Mouse (Mus musculus): ENCODE measurements around the gene Ppil1. TPM values are rescaled to one million over a fixed set of nuclear protein-coding genes. Genes with fewer than 3 reads are reported as not detected.
"Not testable (repeated sequence)": the region's sequence is repeated elsewhere in the genome, so short reads cannot be mapped to it uniquely, and the experiment has no call there.

Gene Ppil1
- total and polyA plus RNA-seq, 3 experiments: 26.3 to 91.6 (median 79.4) TPM

DNA sequence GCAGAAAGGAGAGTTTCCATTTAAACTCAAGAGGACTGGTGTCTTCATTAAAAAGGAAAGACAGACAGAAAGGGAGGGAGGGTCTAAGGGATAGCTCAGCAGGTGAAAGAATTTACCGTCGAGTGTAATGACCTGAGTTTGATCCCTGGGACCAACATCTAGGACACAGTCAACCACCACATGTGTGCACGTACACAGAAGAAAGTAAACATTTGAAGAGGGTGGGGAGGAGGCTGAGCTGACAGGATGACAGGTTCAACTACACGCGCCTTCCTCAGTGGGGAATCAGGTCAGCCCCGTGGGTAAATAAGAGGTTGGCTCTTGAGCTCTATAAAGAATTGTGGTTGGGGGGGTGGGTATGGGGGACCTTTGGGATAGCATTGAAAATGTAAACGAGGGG is 9.2 kb upstream of the Ppil1 start:
- Histone ChIP-seq H3K36me3 (replicated peaks) (peaks cover 63% of the 10 kb centered on the region), H3K4me1 (ENCODE audit: insufficient read depth, low read depth, low read length) (peaks cover 30% of the 10 kb centered on the region), H3K27me3 (ENCODE audit: insufficient read depth, low read length) (no peaks in the 10 kb centered on the region), H3K9me3 (replicated peaks) (no peaks in the 10 kb centered on the region), H3K4me3 (ENCODE audit: low read depth, low read length) (no peak overlapping the region)
- no peak for DNase-seq (ENCODE audit: low spot score)
- no peak for TF ChIP-seq CTCF (IDR thresholded peaks at IDR 0.05; ENCODE audit: low read depth, low read length)
- no peak for TF ChIP-seq GATA2 (IDR thresholded peaks at IDR 0.05; ENCODE audit: borderline replicate concordance, low read depth, low read length)
- TF ChIP-seq GATA1 (IDR thresholded peaks at IDR 0.05; ENCODE audit: borderline replicate concordance, low read length): no peak
- TF ChIP-seq TAL1 (conservative IDR thresholded peaks at IDR 0.05; ENCODE audit: low read depth, low read length): no peak
- no peak for TF ChIP-seq POLR2AphosphoS5 (IDR thresholded peaks at IDR 0.05; ENCODE audit: insufficient replicate concordance, low read depth, low read length)
- no peak for ATAC-seq (ENCODE audit: extremely low read depth, insufficient number of reproducible peaks, low FRiP score, poor library complexity, severe bottlenecking)

DNA sequence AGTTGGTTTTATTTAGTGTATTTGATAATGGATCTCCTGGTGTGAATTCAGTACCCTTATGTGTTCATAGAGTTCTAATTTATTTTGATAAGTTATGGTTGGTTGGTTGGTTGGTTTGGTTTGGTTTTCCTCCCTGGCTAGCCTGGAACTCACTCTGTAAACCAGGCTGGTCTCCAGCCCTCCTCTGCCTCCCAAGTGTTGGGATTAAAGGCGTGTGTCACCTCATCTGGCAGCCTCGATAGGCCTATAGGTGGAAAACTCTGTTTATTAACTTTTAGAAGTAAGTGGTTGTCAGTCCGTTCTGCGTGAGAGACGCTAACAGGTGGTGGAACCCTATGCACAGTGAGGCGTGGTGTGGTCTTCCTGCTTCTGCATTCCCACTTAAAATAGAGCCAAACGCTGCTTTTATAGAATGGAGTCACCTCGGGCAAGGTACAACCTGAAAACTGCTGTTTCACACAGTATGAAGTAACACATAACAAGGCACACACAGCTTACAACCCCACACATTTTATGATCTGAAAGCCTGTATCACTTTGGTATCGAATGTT is 6.2 kb upstream of the Ppil1 start:
- H3K9me3 ChIP-seq (replicated peaks): no peaks in the 10 kb centered on the region
- peaks cover 40% of the 10 kb centered on the region for H3K36me3 ChIP-seq (replicated peaks)
- DNase-seq (ENCODE audit: low spot score): no peak
- H3K27me3 ChIP-seq (ENCODE audit: insufficient read depth, low read length): no peaks in the 10 kb centered on the region
- no peak for ATAC-seq (ENCODE audit: extremely low read depth, insufficient number of reproducible peaks, low FRiP score, poor library complexity, severe bottlenecking)
- H3K4me3 ChIP-seq (ENCODE audit: low read depth, low read length): peak overlapping the region; percentile 89; the same call in 1 of the 2 replicates
- H3K4me1 ChIP-seq (ENCODE audit: insufficient read depth, low read depth, low read length): peaks cover 41% of the 10 kb centered on the region
- TF ChIP-seq GATA2 (IDR thresholded peaks at IDR 0.05; ENCODE audit: borderline replicate concordance, low read depth, low read length) (no peak), POLR2AphosphoS5 (IDR thresholded peaks at IDR 0.05; ENCODE audit: insufficient replicate concordance, low read depth, low read length) (no peak), GATA1 (IDR thresholded peaks at IDR 0.05; ENCODE audit: borderline replicate concordance, low read length) (no peak), TAL1 (conservative IDR thresholded peaks at IDR 0.05; ENCODE audit: low read depth, low read length) (no peak), CTCF (IDR thresholded peaks at IDR 0.05; ENCODE audit: low read depth, low read length) (no peak)

- TF ChIP-seq POLR2AphosphoS5 (IDR thresholded peaks at IDR 0.05; ENCODE audit: insufficient replicate concordance, low read depth, low read length) (no peak), TAL1 (conservative IDR thresholded peaks at IDR 0.05; ENCODE audit: low read depth, low read length) (no peak), GATA2 (IDR thresholded peaks at IDR 0.05; ENCODE audit: borderline replicate concordance, low read depth, low read length) (no peak), CTCF (IDR thresholded peaks at IDR 0.05; ENCODE audit: low read depth, low read length) (no peak), GATA1 (IDR thresholded peaks at IDR 0.05; ENCODE audit: borderline replicate concordance, low read length) (no peak)
- H3K4me1 ChIP-seq (ENCODE audit: insufficient read depth, low read depth, low read length): peaks cover 47% of the 10 kb centered on the region
Measured at GRCm38 (mm10) chr17:29269349-29269706, 5.3 kb upstream of the Ppil1 start.

DNA sequence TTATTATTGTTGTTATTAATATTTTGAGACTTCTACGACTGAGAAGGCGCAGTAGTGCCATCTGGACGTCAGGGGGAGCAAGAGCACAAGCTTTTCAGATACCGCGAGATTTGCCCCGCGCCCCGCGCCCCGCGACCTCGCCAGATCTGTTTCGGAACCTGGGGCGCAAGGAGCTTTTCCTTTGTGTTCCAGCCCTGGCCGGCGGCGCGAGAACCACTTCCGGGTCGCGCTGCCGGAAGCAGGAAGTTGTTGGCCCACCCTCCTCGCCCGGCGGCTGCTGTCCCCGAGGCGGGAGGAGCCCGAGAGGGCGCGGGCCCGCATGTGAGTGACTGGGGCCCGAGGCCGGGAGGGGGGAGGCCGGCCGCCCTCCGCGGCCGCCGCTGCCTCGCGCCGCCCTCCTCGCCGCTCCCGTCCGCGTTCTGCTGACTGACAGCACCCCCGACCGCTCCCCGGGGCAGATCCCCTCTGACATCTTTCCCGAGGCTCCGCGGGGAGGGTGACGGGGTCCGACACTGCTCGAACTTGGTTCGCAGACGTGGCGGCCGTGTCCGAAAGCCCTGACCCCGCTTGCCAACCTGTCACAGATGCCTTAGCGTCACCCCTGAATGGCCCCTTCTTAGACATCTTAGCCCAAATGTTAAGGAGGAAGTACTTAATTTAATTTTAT is 4.8 kb upstream of the Ppil1 start, which contains the start of gene BC004004:
Gene BC004004, plus strand, starts transcription at position 107 of the 667 bp plus-strand sequence.
- no peak for TF ChIP-seq TAL1 (conservative IDR thresholded peaks at IDR 0.05; ENCODE audit: low read depth, low read length)
- 0 out of 2 replicates have a peak, but pooled peaks have one; percentile 15 for TF ChIP-seq CTCF (IDR thresholded peaks at IDR 0.05; ENCODE audit: low read depth, low read length)
- TF ChIP-seq POLR2AphosphoS5 (IDR thresholded peaks at IDR 0.05; ENCODE audit: insufficient replicate concordance, low read depth, low read length): no peak
- no peak for TF ChIP-seq GATA2 (IDR thresholded peaks at IDR 0.05; ENCODE audit: borderline replicate concordance, low read depth, low read length)
- ATAC-seq (ENCODE audit: extremely low read depth, insufficient number of reproducible peaks, low FRiP score, poor library complexity, severe bottlenecking): peak; percentile 81
- Histone ChIP-seq H3K36me3 (replicated peaks) (peaks cover 26% of the 10 kb centered on the region), H3K4me3 (ENCODE audit: low read depth, low read length) (peak within 1 kb of the TSS; percentile 89), H3K27me3 (ENCODE audit: insufficient read depth, low read length) (no peaks in the 10 kb centered on the region), H3K9me3 (replicated peaks) (no peaks in the 10 kb centered on the region), H3K4me1 (ENCODE audit: insufficient read depth, low read depth, low read length) (peaks cover 49% of the 10 kb centered on the region)
- peak; percentile 97 for DNase-seq (ENCODE audit: low spot score)

More at GRCm38 (mm10) chr17:29269349-29269706, 5.3 kb upstream of the Ppil1 start:
- Histone ChIP-seq H3K9me3 (replicated peaks) (no peaks in the 10 kb centered on the region), H3K36me3 (replicated peaks) (peaks cover 31% of the 10 kb centered on the region), H3K27me3 (ENCODE audit: insufficient read depth, low read length) (no peaks in the 10 kb centered on the region), H3K4me3 (ENCODE audit: low read depth, low read length) (peak overlapping the region; percentile 89)
- DNase-seq (ENCODE audit: low spot score) (no peak), ATAC-seq (ENCODE audit: extremely low read depth, insufficient number of reproducible peaks, low FRiP score, poor library complexity, severe bottlenecking) (no peak)

GRCm38 (mm10) chr17:29267931-29268681 is 4.1 kb upstream of the Ppil1 start:
- no peak for TF ChIP-seq POLR2AphosphoS5 (IDR thresholded peaks at IDR 0.05; ENCODE audit: insufficient replicate concordance, low read depth, low read length)
- TF ChIP-seq GATA2 (IDR thresholded peaks at IDR 0.05; ENCODE audit: borderline replicate concordance, low read depth, low read length): no peak
- no peak for TF ChIP-seq TAL1 (conservative IDR thresholded peaks at IDR 0.05; ENCODE audit: low read depth, low read length)
- no peak for TF ChIP-seq CTCF (IDR thresholded peaks at IDR 0.05; ENCODE audit: low read depth, low read length)
- no peak for TF ChIP-seq GATA1 (IDR thresholded peaks at IDR 0.05; ENCODE audit: borderline replicate concordance, low read length)
- H3K4me3 ChIP-seq (ENCODE audit: low read depth, low read length): peak overlapping the region; percentile 13; the same call in 1 of the 2 replicates
- H3K9me3 ChIP-seq (replicated peaks): no peaks in the 10 kb centered on the region
- ATAC-seq (ENCODE audit: extremely low read depth, insufficient number of reproducible peaks, low FRiP score, poor library complexity, severe bottlenecking) (no peak), DNase-seq (ENCODE audit: low spot score) (no peak)
- H3K36me3 ChIP-seq (replicated peaks): peaks cover 23% of the 10 kb centered on the region
- no peaks in the 10 kb centered on the region for H3K27me3 ChIP-seq (ENCODE audit: insufficient read depth, low read length)
- peaks cover 47% of the 10 kb centered on the region for H3K4me1 ChIP-seq (ENCODE audit: insufficient read depth, low read depth, low read length)

DNA sequence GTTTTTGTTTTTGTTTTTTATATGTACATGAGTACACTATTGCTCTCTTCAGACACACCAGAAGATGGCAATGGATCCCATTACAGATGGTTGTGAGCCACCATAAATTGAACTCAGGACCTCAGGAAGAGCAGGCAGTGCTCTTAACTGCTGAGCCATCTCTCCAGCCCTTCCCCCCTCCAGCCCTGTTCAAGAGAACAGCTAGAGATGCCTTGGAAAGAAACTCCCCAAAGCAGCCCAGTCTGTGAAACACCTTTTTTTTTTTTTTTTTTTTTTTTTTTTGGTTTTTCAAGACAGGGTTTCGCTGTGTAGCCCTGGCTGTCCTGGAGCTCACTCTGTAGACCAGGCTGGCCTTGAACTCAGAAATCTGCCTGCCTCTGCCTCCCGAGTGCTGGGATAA is 3.1 kb upstream of the Ppil1 start:
- H3K4me1 ChIP-seq (ENCODE audit: insufficient read depth, low read depth, low read length): peaks cover 53% of the 10 kb centered on the region
- peaks cover 22% of the 10 kb centered on the region for H3K36me3 ChIP-seq (replicated peaks)
- DNase-seq (ENCODE audit: low spot score); H3K4me3 ChIP-seq (ENCODE audit: low read depth, low read length); H3K27me3 ChIP-seq (ENCODE audit: insufficient read depth, low read length); ATAC-seq (ENCODE audit: extremely low read depth, insufficient number of reproducible peaks, low FRiP score, poor library complexity, severe bottlenecking); H3K9me3 ChIP-seq (replicated peaks): not testable (repeated sequence)

All from G1E (cell line).